Mouse (Mus musculus) adrenal gland, adult 18-20 months (tissue): ENCODE data around the gene Wdr31. TPM values are rescaled to one million over a fixed set of nuclear protein-coding genes. Genes with fewer than 3 reads are reported as not detected.

Source experiments
- DNase-seq, 2 experiments: peaks; one replicate each; pipeline ENCODE4 v3.0.0; 2021 to 2022; ENCODE audit warnings: low spot score in 2 of 2
- total RNA-seq, 2 experiments: library from RNA; stranded (reverse); gene quantifications; 1 replicate in 1 of 2; 2 replicates in 1 of 2; pipeline ENCODE4 v1.2.3; 2021

Gene Wdr31
- total RNA-seq, 2 experiments from 2014 or later, result 1.2 to 1.8 TPM

GRCm38 (mm10) chr4:62440986-62441385 is 29.7 kb downstream of the Wdr31 start:
- DNase-seq, result no peak

- DNase-seq, result no peak
These were observed 30.2 kb downstream of the Wdr31 start for GRCm38 (mm10) chr4:62440544-62440943.

- DNase-seq, result no peak
These were observed 30.9 kb downstream of the Wdr31 start for GRCm38 (mm10) chr4:62439793-62440192.

DNA sequence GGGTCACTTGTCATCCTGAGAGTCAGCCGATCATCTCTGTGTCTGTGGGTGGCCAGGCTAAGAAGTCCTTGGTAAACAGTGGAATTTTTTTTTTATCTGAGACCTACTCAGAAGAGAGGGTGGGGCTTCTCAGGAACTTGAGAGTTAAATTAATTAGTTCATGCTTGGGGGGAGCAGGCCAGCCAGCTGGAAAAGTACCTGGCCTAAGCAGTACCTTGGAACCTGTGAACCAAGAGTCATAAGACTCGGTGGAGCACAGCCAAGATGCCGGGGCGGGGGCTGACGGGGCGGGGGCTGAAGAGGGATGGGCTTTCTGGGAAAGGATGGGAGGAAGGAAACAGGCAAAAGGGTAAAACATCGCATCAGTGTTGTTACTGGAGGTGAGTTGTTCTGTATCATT is 32.8 kb downstream of the Wdr31 start:
- DNase-seq, result no peak

DNA sequence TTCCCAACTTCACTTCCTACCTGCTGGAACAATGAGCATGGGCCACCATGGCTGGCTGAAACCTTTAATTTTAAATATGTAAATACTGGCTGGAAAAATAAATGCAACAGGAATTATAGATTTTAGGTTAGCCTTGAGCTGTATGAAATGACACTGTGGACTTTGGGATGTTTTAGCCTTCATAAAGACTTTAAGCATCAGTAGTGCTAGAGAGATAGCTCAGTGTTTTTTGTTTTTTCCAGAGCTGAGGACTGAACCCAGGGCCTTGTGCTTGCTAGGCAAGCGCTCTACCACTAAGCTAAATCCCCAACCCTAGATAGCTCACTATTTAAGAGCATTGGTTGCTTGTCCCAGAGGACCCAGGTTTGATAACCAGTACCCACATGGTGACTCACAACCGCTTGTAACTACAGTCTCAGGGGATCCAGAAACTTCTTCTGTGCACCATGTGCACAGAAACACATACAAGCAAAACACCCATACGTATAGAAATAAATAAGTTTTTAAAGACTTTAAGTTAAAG is 33.4 kb downstream of the Wdr31 start:
- DNase-seq, result no peak

DNA sequence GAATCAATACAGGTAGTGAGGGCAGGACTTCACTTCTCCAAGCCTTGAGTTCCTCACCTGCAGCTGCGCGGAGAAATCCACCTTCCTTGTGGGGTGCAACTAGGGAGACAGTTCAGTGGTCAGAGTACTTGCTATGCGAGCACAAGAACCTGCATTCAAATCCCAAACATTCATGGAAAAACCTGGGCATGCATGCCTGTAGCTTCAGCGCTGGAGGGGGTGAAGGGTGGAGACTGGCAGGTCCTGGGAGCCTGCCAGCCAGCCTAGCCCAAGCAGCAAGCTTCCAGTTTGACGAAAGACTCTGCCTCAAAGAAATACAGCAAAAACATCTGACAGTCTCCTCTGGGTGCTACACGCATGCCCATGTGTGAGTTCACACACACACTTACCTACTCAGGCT is 35.6 kb downstream of the Wdr31 start, which contains the start of gene Rnf183:
Rnf183 (minus strand) TSS at position 172 of the 400 bp plus-strand sequence.
- DNase-seq, result no peak

GRCm38 (mm10) chr4:62433939-62434870 is 36.5 kb downstream of the Wdr31 start:
- DNase-seq, result no peak

GRCm38 (mm10) chr4:62431522-62431921 is 39.2 kb downstream of the Wdr31 start:
- no peak for DNase-seq

- DNase-seq, result no peak
These were observed 40.0 kb downstream of the Wdr31 start for GRCm38 (mm10) chr4:62430678-62431077.

GRCm38 (mm10) chr4:62429616-62430015 is 41.1 kb downstream of the Wdr31 start:
- DNase-seq, result no peak

DNA sequence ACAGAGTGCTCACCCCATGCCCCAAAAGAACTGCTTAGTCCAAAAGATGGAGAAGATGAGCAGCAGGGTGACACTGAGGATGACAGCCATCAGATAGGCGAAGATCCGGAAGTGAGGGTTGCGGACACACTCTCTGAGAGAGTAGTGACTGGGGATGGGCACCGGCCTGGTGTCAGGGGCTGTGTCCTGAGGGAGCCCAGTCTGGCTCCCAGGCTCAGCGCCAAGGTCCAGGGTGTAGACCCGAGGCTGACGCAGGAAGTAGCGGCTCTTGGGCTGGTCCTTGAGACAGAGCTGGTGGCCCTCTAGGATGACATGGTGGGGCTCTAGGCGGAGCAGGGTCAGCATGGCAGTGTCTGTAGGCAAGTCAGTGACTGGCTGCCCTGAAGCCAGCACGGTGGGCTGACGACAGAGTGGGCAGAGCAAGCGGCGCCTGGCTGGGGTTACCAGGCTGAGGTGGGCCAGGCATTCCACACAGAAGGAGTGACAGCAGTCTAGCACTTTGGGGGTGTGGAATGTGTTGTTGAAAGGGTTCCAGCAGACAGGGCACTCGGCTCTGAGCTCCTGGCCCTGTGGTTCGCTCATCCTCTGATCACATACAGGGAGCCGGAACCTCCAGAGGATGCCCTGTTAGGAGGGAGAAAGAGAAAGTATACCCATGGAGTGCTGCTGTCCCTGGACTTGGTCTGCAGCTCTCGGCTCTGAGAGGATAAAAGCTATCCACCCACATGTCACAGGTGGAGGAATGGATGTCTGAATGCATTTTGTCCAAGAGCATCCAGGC is 42.5 kb downstream of the Wdr31 start:
- no peak for DNase-seq

GRCm38 (mm10) chr4:62425891-62426290 is 44.8 kb downstream of the Wdr31 start:
- DNase-seq, result no peak

DNA sequence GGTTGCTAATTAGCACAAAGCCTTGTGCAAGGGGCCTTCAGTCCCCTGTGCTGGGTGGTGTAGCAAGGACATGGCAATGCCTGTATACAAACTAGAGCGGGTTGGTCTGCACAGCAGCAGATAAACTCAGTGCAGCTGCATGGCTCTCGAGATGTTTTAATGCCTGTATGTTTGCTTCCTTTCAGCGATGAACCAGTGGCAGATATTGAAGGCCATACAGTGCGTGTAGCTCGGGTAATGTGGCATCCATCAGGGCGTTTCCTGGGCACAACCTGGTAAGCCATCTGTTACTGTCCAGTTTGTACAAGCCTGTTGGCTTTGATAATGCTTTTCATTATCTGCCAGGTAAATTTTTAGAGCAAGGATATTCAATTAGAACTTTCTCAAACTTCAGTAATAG is 51.6 kb downstream of the Wdr31 start:
- no peak for DNase-seq

DNA sequence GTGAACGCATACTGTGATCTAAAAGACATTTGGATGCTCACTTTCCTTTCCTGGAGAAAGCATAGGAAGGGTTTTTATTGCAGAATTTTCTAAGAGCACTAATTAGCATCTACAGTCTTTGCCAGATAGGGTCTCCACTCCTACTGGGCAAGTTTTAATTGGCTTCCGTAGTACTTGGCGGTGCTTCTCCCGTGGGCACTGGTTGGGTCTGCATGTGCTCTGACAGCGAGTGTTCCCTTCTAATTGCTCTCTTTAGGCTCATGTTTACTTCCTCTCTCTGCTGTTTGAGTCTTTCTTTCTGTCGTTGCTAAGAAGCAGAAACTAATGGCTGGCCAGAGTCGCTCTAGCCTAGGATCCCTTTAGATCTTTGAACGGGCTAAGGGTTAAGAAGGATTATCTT is 52.2 kb downstream of the Wdr31 start:
- no peak for DNase-seq

DNA sequence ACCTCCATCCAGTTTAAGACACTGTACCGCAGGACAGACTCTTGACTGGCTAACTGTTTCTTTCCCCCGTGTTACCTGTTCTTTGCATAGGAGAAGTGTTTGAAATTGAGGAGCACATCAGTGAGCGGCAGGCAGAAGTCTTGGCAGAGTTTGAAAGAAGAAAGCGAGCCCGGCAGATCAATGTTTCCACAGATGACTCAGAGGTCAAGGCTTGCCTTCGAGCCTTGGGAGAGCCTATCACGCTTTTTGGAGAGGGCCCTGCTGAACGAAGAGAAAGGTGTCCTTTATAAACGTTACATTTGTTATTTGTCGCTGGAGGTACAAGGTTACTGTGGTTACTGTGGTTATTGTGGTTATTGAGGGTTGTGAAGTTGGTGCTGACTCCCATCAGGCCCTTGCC is 59.1 kb downstream of the Wdr31 start:
- DNase-seq, result peak in 1 of 2 experiments; percentile 50

GRCm38 (mm10) chr4:62410325-62410724 is 60.4 kb downstream of the Wdr31 start:
- DNase-seq, result no peak

GRCm38 (mm10) chr4:62409615-62410014 is 61.1 kb downstream of the Wdr31 start:
- no peak for DNase-seq

GRCm38 (mm10) chr4:62408601-62409282 is 62.0 kb downstream of the Wdr31 start, which contains the start of the genes Cdc26 and Prpf4:
Cdc26 (minus strand) TSS chr4:62408642.
Prpf4 (plus strand) TSS chr4:62408797.
- DNase-seq, result peak; percentile 89 to 90

DNA sequence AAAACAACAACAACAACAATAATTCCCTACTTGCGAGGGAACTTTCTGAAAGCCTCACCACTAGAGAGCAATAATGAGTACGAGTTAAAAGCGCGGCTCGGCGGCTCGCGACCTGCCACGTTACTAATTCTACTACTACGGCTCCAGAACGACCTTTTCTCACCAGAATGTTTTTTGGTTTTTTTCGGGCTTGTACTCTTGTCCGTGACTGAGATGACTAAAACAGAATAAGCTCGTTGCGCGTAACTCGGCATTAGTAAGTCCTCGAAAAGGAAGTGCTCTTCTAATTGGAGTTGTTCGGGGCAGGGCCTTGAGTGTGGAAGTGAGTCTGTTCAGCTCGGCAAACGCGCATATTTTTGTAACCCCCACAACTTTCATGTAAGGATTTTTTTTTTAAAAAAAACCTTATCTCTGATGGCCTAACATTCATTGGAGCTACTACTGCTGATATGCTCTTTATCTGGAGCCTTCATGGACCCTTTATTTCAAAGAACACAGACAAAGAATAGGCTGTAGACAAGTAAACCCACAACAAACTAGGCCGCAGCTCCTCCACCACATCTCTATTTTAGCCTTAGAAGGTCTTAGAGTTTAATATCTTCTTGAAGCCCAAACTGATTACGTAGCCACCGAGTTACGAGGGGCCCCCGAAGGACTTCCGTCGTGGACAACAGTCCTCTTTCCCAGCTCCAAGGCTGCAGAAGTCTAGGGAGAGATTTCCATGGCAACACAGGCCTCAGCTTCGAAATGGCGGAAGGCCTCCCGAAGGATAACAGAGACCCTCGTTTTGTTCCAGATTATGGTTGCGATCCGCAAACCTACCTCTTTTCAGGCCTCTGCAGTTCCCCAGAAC is 62.7 kb downstream of the Wdr31 start:
- DNase-seq, result peak; percentile 26 to 45

GRCm38 (mm10) chr4:62406133-62406532 is 64.6 kb downstream of the Wdr31 start:
- no peak for DNase-seq
